Mouse (Mus musculus) liver, embryonic 13.5 days (tissue): ENCODE results near the gene Rpl18. TPM values are rescaled to one million over a fixed set of nuclear protein-coding genes. Genes with fewer than 3 reads are reported as not detected.

Source experiments
- ATAC-seq: fragments of 200-750 bp; cut with Nextera tagmentation; 2 replicates; pipeline ENCODE4 v1.8.0; 2017; ENCODE audit warnings: low read depth, mild to moderate bottlenecking, moderate number of reproducible peaks, moderate library complexity
- DNase-seq: peaks from one replicate; pipeline ENCODE4 v3.0.0; 2022
- H3K27ac ChIP-seq: fragments of 300-500 bp; sonication (generic); 2 replicates; pipeline ENCODE4 v1.5.1; 2015; ENCODE audit warnings: moderate library complexity, mild to moderate bottlenecking, inconsistent platforms
- H3K27me3 ChIP-seq: fragments of 300-500 bp; sonication (generic); 2 replicates; pipeline ENCODE4 v1.6.1; 2015; ENCODE audit warnings: mild to moderate bottlenecking, inconsistent platforms
- H3K36me3 ChIP-seq: fragments of 300-500 bp; sonication (generic); 2 replicates; pipeline ENCODE4 v1.6.1; 2015; ENCODE audit warnings: mild to moderate bottlenecking, inconsistent platforms
- H3K4me1 ChIP-seq: fragments of 300-500 bp; sonication (generic); replicated peaks from 2 replicates; pipeline ENCODE4 v1.6.1; 2015; ENCODE audit warnings: inconsistent platforms
- H3K4me2 ChIP-seq: fragments of 300-500 bp; sonication (generic); 2 replicates; pipeline ENCODE4 v1.6.1; 2015; ENCODE audit warnings: inconsistent platforms, mild to moderate bottlenecking, moderate library complexity
- H3K4me3 ChIP-seq: fragments of 300-500 bp; sonication (generic); replicated peaks from 2 replicates; pipeline ENCODE4 v1.5.1; 2015; ENCODE audit warnings: mild to moderate bottlenecking, inconsistent platforms
- H3K9ac ChIP-seq: fragments of 300-500 bp; sonication (generic); 2 replicates; pipeline ENCODE4 v1.6.1; 2015; ENCODE audit warnings: mild to moderate bottlenecking, inconsistent platforms
- H3K9me3 ChIP-seq: fragments of 300-500 bp; sonication (generic); replicated peaks from 2 replicates; pipeline ENCODE4 v1.6.1; 2016; ENCODE audit warnings: inconsistent platforms
- WGBS: fragments of 180-500 bp; shearing (Covaris S2); methylation state at CpG from one replicate; pipeline ENCODE4 v1.1.7; 2015; ENCODE audit not compliant: insufficient replicate concordance; 5-methylcytosine and 5-hydroxymethylcytosine counted together
- polyA plus RNA-seq: library from polyadenylated mRNA; unstranded; fragments of >200 nt; fragmentation: Nextera tagmentation; extraction: Ambion mirVana; gene quantifications from 2 replicates; pipeline ENCODE4 v1.2.1, GENCODE M21; 2015

Gene Rpl18
- polyA plus RNA-seq, 1 experiment from 2014 or later: 840 TPM

DNA sequence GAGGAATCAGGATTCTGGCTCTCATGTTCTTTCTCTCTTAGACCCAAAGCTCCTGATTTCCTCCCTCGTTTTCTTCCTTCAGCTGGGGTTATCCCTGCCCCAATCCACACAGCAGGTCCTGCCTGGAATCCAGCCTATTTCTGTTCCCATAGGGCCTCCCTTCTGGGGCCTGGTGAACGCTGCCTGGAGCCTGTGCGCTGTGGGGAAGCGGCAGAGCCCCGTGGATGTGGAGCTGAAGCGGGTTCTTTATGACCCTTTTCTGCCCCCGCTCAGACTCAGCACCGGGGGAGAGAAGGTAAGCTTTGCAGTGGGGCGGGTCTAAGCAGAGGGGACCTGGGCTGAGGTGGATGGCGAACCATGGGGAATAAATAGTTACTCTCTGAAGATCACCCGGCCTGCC lies 14.2 kb upstream of the Rpl18 start:
- WGBS: 31% methylated on average over 11 of the region's 11 CpGs
- Histone ChIP-seq H3K4me3 (no peak overlapping the region), H3K4me1 (peaks cover 38% of the 10 kb centered on the region), H3K27ac (no peak overlapping the region), H3K4me2 (no peak overlapping the region), H3K27me3 (peaks cover 50% of the 10 kb centered on the region), H3K36me3 (no peaks in the 10 kb centered on the region), H3K9me3 (no peaks in the 10 kb centered on the region), H3K9ac (no peak overlapping the region)
- DNase-seq (no peak), ATAC-seq (no peak)

DNA sequence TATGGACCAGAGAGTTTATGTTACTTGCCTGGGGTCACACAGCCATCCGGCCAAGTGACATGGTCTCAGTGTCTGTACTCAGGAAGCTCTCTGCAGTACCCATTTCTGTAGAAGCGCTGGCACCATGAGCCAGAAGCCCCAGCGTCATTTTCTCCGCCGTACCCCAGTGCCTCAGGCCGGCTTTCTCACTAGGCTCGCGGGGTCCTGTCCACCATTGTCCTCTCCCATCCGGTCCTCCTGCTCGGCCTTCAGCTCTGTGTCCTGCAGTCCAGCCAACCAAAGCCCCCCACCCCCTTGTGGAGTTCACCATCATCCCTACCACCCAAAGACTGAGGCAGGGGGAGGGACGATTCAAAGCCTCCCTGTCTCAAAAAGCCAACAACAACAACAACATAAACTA lies 13.7 kb upstream of the Rpl18 start:
- Histone ChIP-seq H3K36me3 (no peaks in the 10 kb centered on the region), H3K4me2 (no peak overlapping the region), H3K4me1 (peaks cover 43% of the 10 kb centered on the region), H3K27me3 (peaks cover 50% of the 10 kb centered on the region), H3K9ac (no peak overlapping the region), H3K27ac (no peak overlapping the region), H3K4me3 (no peak overlapping the region), H3K9me3 (no peaks in the 10 kb centered on the region)
- no peak for DNase-seq
- WGBS: 74% methylated on average over 11 of the region's 11 CpGs
- ATAC-seq: no peak

DNA sequence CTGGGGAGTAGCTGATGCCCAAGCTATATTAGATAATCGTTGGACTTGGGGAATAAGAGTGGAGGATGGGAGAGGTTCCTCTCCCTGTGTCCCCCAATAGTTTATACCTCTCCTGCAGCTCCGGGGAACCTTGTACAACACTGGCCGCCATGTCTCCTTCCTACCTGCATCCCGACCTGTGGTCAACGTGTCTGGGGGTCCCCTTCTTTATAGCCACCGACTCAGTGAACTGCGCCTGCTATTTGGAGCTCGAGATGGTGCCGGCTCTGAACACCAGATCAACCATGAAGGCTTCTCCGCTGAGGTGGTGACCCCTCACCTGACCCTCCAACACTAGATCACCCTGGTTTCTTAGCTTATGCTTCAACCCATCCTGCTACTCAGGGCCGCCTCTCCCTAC lies 12.9 kb upstream of the Rpl18 start:
- DNase-seq: no peak
- peaks cover 51% of the 10 kb centered on the region for H3K4me1 ChIP-seq

DNA sequence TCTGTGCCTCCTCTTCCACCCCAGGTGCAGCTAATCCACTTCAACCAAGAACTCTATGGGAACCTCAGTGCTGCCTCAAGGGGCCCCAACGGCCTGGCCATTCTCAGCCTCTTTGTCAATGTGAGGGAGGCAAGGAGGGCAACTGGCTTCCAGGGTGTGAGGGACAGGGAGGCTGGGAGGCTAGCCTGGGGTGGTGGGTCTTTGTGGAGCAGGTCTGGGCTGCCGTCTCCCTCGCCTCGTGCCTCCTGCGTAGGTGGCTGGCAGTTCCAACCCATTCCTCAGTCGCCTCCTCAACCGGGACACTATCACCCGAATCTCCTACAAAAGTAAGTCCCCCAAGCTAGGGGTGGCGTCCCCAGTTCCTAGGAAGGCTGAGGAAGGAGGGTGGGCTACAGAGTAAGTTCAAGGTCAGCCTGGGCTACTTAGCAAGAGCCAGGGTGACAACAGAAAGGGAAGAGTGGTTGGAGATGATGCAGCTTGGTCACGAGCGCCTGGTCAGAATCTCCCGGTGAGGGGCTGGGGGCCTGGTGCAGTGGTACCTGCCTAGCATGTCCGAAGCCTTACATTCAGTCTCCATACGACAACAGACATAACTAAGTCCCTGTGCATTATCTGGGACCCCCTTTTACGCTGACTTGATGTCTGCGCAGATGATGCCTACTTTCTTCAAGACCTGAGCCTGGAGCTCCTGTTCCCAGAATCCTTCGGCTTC lies 12.3 kb upstream of the Rpl18 start:
- ATAC-seq (no peak), DNase-seq (no peak)
- H3K27ac ChIP-seq: no peak overlapping the region
- peaks cover 47% of the 10 kb centered on the region for H3K27me3 ChIP-seq
- 80% methylated on average over 17 of the region's 17 CpGs for WGBS
- no peak overlapping the region for H3K4me3 ChIP-seq
- no peak overlapping the region for H3K9ac ChIP-seq
- peaks cover 57% of the 10 kb centered on the region for H3K4me1 ChIP-seq
- no peaks in the 10 kb centered on the region for H3K9me3 ChIP-seq
- no peak overlapping the region for H3K4me2 ChIP-seq
- no peaks in the 10 kb centered on the region for H3K36me3 ChIP-seq

More for the DNA sequence above, 12.9 kb upstream of the Rpl18 start:
- ATAC-seq: no peak
- Histone ChIP-seq H3K27me3 (peaks cover 50% of the 10 kb centered on the region), H3K4me3 (no peak overlapping the region), H3K9ac (no peak overlapping the region), H3K9me3 (no peaks in the 10 kb centered on the region), H3K27ac (no peak overlapping the region), H3K4me2 (no peak overlapping the region), H3K36me3 (no peaks in the 10 kb centered on the region)
- WGBS: 77% methylated on average over 11 of the region's 11 CpGs

DNA sequence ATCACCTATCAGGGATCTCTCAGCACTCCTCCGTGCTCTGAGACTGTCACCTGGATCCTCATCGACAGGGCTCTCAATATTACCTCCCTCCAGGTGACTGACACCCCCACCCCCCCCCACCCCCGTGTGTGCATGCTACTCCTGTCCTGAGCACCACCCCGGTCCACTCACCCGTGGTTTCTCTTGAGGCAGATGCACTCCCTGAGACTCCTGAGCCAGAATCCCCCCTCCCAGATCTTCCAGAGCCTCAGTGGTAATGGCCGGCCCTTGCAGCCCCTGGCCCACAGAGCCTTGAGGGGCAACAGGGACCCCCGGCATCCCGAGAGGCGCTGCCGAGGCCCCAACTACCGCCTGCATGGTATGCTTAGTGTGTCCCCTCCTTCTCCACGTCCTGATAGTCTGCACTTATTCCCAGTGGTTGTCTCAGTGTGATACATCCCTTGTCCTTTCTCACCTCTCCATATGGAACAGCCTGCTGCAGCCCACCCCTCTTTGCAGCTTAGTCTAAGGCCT lies 11.7 kb upstream of the Rpl18 start:
- Histone ChIP-seq H3K4me2 (peak overlapping the region; percentile 99), H3K27me3 (peaks cover 41% of the 10 kb centered on the region), H3K36me3 (no peaks in the 10 kb centered on the region), H3K27ac (peak overlapping the region; percentile 69), H3K9me3 (no peaks in the 10 kb centered on the region), H3K9ac (peak overlapping the region; percentile 48; the same call in 1 of the 2 replicates), H3K4me3 (peak overlapping the region; percentile 70; the same call in 1 of the 2 replicates), H3K4me1 (peaks cover 63% of the 10 kb centered on the region)
- DNase-seq (no peak), ATAC-seq (no peak)
- WGBS: 45% methylated on average over 12 of the region's 12 CpGs

DNA sequence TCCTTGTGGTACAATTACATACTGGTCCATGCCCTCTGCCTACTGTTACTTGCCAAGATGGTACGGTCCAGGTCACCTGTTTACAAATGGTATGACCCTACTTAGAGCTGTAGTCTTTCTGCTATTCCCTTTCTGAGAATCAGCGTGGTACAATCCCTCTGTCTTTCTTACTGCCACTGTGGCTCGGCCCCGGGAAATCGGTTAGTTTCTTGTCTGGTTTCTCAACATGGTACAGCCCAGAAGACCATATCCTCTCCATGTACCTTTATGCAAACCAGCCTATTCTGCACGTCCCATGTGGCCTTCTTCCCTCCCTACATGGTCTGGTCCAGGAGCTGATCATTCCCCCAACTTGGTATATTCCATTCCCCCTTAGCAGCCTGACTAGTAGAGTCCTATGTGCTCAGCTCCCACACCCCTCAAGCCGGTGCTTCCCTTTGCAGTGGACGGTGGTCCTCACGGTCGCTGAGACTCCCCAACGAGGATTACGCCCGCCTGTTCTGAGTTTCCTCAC lies 11.2 kb upstream of the Rpl18 start:
- no peaks in the 10 kb centered on the region for H3K9me3 ChIP-seq
- H3K4me1 ChIP-seq: peaks cover 68% of the 10 kb centered on the region
- DNase-seq: no peak
- H3K4me2 ChIP-seq: peak overlapping the region; percentile 99
- no peaks in the 10 kb centered on the region for H3K36me3 ChIP-seq
- peak overlapping the region; percentile 70 for H3K4me3 ChIP-seq
- ATAC-seq: peak; percentile 37
- H3K27me3 ChIP-seq: peaks cover 36% of the 10 kb centered on the region
- under 1% methylated on average over 13 of the region's 13 CpGs for WGBS
- peak overlapping the region; percentile 69 for H3K27ac ChIP-seq
- H3K9ac ChIP-seq: peak overlapping the region; percentile 48

DNA sequence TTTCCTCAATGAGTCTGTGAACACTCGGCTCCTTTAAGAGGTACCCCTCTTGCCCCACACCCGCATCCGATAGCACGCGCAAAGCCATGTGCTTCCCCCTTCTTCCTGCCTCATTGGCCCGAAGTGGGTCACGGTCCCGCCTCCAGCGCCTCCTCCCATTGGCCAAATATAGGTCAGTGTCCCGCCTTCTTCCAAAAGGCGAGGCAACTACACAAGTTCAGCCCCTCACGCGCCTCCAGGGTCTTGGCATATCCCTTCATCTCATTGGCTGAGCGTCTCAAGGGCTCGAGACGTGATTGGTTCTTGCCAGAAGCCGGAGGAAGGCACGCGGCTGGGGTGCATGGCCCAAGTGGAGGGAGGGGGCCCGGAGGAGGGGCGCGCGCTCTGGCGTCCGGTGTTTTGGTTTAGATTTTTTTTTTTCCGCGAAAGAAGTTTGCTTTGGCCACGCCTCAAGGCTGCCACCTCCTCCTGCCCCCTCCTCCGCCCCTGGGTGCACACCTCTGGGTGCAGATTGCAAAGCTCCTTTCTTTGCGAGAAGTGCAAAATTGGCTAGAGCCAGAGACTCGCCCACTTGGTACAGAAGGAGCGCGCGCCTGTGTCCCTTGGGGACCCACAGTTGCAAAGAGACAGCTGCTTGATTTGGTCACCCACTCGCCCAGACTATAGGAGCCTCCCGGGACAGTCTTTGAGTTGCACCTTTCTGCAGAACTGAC lies 10.4 kb upstream of the Rpl18 start, which contains the start of gene Dbp:
TSS of gene Dbp (plus strand) at position 359 of the 713 bp plus-strand sequence.
- Histone ChIP-seq H3K36me3 (peaks cover 3% of the 10 kb centered on the region; the same call in 1 of the 2 replicates), H3K27ac (peak within 1 kb of the TSS; percentile 69), H3K4me1 (peaks cover 66% of the 10 kb centered on the region), H3K9me3 (no peaks in the 10 kb centered on the region), H3K9ac (peak within 1 kb of the TSS; percentile 81), H3K4me2 (peak within 1 kb of the TSS; percentile 99), H3K27me3 (peaks cover 28% of the 10 kb centered on the region), H3K4me3 (peak within 1 kb of the TSS; percentile 70)
- WGBS: under 1% methylated on average over 36 of the region's 36 CpGs
- peak; percentile 95 for DNase-seq
- ATAC-seq: peak; percentile 78

DNA sequence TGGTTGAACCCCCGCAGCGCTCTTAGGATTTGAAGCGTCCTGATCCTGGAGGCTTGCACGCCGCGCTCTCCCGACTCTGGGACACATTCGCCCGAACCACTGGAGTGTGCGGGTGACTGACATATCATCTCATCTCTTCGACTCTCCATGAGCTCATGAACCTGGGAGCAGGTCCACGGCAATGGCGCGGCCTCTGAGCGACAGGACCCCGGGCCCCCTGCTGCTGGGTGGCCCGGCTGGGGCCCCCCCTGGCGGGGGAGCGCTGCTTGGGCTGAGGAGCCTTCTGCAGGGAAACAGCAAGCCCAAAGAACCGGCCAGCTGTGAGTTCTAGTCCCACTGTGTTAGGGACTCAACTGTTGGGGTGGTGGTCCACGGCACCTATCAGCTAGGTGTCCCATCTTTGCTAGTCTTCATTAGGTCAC lies 9.8 kb upstream of the Rpl18 start:
- peak overlapping the region; percentile 99 for H3K4me2 ChIP-seq
- H3K9ac ChIP-seq: peak overlapping the region; percentile 81
- H3K36me3 ChIP-seq: peaks cover 8% of the 10 kb centered on the region
- peaks cover 61% of the 10 kb centered on the region for H3K4me1 ChIP-seq
- ATAC-seq (no peak), DNase-seq (no peak)
- H3K9me3 ChIP-seq: no peaks in the 10 kb centered on the region
- under 1% methylated on average over 21 of the region's 21 CpGs for WGBS
- peaks cover 22% of the 10 kb centered on the region for H3K27me3 ChIP-seq
- H3K4me3 ChIP-seq: peak overlapping the region; percentile 70
- H3K27ac ChIP-seq: peak overlapping the region; percentile 67

DNA sequence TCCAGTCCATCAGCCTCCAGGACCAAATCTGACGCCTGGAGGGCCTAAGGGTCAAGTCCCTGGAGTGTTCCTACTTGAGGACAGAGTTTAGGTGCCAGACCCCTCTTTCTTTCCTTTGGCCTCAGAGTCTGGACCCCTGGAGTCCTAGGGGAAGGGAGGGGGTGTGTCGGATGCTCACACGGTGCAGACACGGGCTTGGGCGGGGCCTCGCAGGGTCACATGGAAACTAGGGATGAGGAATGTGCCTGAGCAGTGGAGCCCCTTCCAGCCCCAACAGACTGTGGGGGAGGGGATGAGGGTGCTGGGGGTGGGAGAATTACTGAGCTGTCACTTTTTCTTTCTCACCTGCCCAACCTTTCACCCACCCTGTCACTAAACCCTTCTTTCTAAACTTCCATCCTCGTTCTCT lies 9.4 kb upstream of the Rpl18 start:
- H3K27ac ChIP-seq: peak overlapping the region; percentile 77
- H3K36me3 ChIP-seq: peaks cover 13% of the 10 kb centered on the region
- H3K4me1 ChIP-seq: peaks cover 58% of the 10 kb centered on the region
- ATAC-seq (no peak), DNase-seq (peak; percentile 52)
- under 1% methylated on average over 7 of the region's 7 CpGs for WGBS
- H3K4me2 ChIP-seq: peak overlapping the region; percentile 99
- peak overlapping the region; percentile 70 for H3K4me3 ChIP-seq
- no peaks in the 10 kb centered on the region for H3K9me3 ChIP-seq
- peak overlapping the region; percentile 81 for H3K9ac ChIP-seq
- H3K27me3 ChIP-seq: peaks cover 18% of the 10 kb centered on the region

DNA sequence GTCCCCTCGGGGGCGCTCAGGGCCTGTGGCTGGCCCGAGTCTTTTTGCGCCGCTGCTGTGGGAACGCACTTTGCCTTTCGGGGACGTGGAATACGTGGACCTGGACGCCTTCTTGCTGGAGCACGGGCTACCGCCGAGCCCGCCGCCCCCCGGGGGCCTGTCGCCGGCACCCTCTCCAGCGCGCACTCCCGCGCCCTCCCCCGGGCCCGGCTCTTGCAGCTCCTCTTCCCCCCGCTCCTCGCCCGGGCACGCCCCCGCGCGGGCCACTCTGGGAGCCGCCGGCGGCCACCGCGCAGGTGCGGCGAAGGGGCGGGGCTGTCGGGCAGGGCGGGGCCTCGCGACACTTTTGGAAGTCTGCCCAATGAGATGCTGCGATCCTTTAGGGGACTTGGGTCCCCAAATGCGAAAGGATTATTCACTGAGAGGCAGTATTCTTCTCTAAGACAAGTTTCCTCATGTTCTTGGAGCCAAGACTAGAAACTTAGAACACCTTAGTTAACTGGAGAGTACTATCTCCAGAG lies 8.5 kb upstream of the Rpl18 start:
- WGBS: under 1% methylated on average over 45 of the region's 45 CpGs
- Histone ChIP-seq H3K4me2 (peak overlapping the region; percentile 99), H3K27me3 (peaks cover 9% of the 10 kb centered on the region), H3K27ac (peak overlapping the region; percentile 77), H3K4me3 (peak overlapping the region; percentile 70), H3K4me1 (peaks cover 58% of the 10 kb centered on the region), H3K36me3 (peaks cover 22% of the 10 kb centered on the region), H3K9me3 (no peaks in the 10 kb centered on the region), H3K9ac (peak overlapping the region; percentile 81)
- DNase-seq: peak; percentile 80
- ATAC-seq: peak; percentile 42
